Mouse (Mus musculus) forebrain, embryonic 16.5 days (tissue): ENCODE data around the gene 4930556J24Rik. TPM values are rescaled to one million over a fixed set of nuclear protein-coding genes. Genes with fewer than 3 reads are reported as not detected.
A peak's percentile ranks its signal among the peaks of the same experiment; 100 is the strongest.

Experiments used
- ATAC-seq: fragments of 200-750 bp; cut with Nextera tagmentation; 2 replicates; pipeline ENCODE4 v1.8.0; 2017; ENCODE audit warnings: mild to moderate bottlenecking, moderate library complexity
- H3K27ac ChIP-seq: fragments of 300-500 bp; sonication (generic); 2 replicates; pipeline ENCODE4 v1.5.1; 2014; ENCODE audit warnings: low read length, control low read depth
- H3K27me3 ChIP-seq: fragments of 300-500 bp; sonication (generic); replicated peaks from 2 replicates; pipeline ENCODE4 v1.6.1; 2014; ENCODE audit warnings: low read length; ENCODE audit not compliant: control insufficient read depth, insufficient read depth
- H3K36me3 ChIP-seq: fragments of 300-500 bp; sonication (generic); 2 replicates; pipeline ENCODE4 v1.6.1; 2014; ENCODE audit not compliant: control insufficient read depth, insufficient read depth
- H3K4me1 ChIP-seq: fragments of 300-500 bp; sonication (generic); replicated peaks from 2 replicates; pipeline ENCODE4 v1.6.1; 2014; ENCODE audit warnings: low read length; ENCODE audit not compliant: control insufficient read depth, insufficient read depth
- H3K4me2 ChIP-seq: fragments of 300-500 bp; sonication (generic); 2 replicates; pipeline ENCODE4 v1.6.1; 2014; ENCODE audit warnings: mild to moderate bottlenecking, low read length, control low read depth
- H3K4me3 ChIP-seq: fragments of 300-500 bp; sonication (generic); replicated peaks from 2 replicates; pipeline ENCODE4 v1.5.1; 2014; ENCODE audit warnings: mild to moderate bottlenecking, low read length, control low read depth
- H3K9ac ChIP-seq: fragments of 300-500 bp; sonication (generic); replicated peaks from 2 replicates; pipeline ENCODE4 v1.6.1; 2014; ENCODE audit warnings: low read depth, low read length, control low read depth
- H3K9me3 ChIP-seq: fragments of 300-500 bp; sonication (generic); 2 replicates; pipeline ENCODE4 v1.6.1; 2016; ENCODE audit warnings: low read length; ENCODE audit not compliant: control insufficient read depth
- WGBS: fragments of 180-500 bp; shearing (Covaris S2); extraction: QIAGEN DNeasy Blood & Tissue Kit; methylation state at CpG from one replicate; pipeline ENCODE4 v1.1.7; 2014; 5-methylcytosine and 5-hydroxymethylcytosine counted together
- polyA plus RNA-seq: library from polyadenylated mRNA; unstranded; fragments of >200 nt; fragmentation: Nextera tagmentation; extraction: Ambion mirVana; gene quantifications from 2 replicates; pipeline ENCODE4 v1.2.1, GENCODE M21; 2015

4930556J24Rik gene
- polyA plus RNA-seq, 1 experiment from 2014 or later, result 0.30 TPM

GRCm38 (mm10) chr11:3997978-3998720 is 21.6 kb upstream of the 4930556J24Rik start:
- 6% methylated on average over 66 of the region's 66 CpGs for WGBS
- H3K36me3 ChIP-seq, result no peaks in the 10 kb centered on the region
- ATAC-seq, result no peak
- H3K4me2 ChIP-seq, result peak overlapping the region; percentile 25
- H3K4me3 ChIP-seq, result peak overlapping the region; percentile 18
- no peak overlapping the region for H3K27ac ChIP-seq
- H3K9me3 ChIP-seq, result no peaks in the 10 kb centered on the region
- peaks cover 26% of the 10 kb centered on the region for H3K27me3 ChIP-seq
- H3K9ac ChIP-seq, result no peak overlapping the region
- H3K4me1 ChIP-seq, result 0 out of 2 replicates have a peak, but pooled peaks cover 3% of the 10 kb centered on the region

- no peak overlapping the region for H3K4me2 ChIP-seq
- H3K27ac ChIP-seq, result no peak overlapping the region
- WGBS, result 90% methylated on average over 3 of the region's 3 CpGs
- no peaks in the 10 kb centered on the region for H3K9me3 ChIP-seq
- peaks cover 26% of the 10 kb centered on the region for H3K27me3 ChIP-seq
- H3K36me3 ChIP-seq, result no peaks in the 10 kb centered on the region
- no peak overlapping the region for H3K9ac ChIP-seq
- no peak for ATAC-seq
- 0 out of 2 replicates have a peak, but pooled peaks cover 3% of the 10 kb centered on the region for H3K4me1 ChIP-seq
- no peak overlapping the region for H3K4me3 ChIP-seq
These were observed 20.3 kb upstream of the 4930556J24Rik start for GRCm38 (mm10) chr11:3996840-3997239.

GRCm38 (mm10) chr11:3995511-3995910 is 18.9 kb upstream of the 4930556J24Rik start:
- Histone ChIP-seq H3K4me2 (no peak overlapping the region), H3K27me3 (peaks cover 26% of the 10 kb centered on the region), H3K4me1 (0 out of 2 replicates have a peak, but pooled peaks cover 3% of the 10 kb centered on the region), H3K9me3 (no peaks in the 10 kb centered on the region), H3K36me3 (no peaks in the 10 kb centered on the region), H3K27ac (no peak overlapping the region), H3K9ac (no peak overlapping the region), H3K4me3 (no peak overlapping the region)
- 89% methylated on average over 5 of the region's 5 CpGs for WGBS
- ATAC-seq, result no peak

- ATAC-seq, result no peak
- Histone ChIP-seq H3K27ac (no peak overlapping the region), H3K4me3 (no peak overlapping the region), H3K9me3 (no peaks in the 10 kb centered on the region), H3K36me3 (no peaks in the 10 kb centered on the region), H3K4me2 (no peak overlapping the region), H3K9ac (no peak overlapping the region), H3K27me3 (peaks cover 19% of the 10 kb centered on the region), H3K4me1 (0 out of 2 replicates have a peak, but pooled peaks cover 3% of the 10 kb centered on the region)
- 79% methylated on average over 6 of the region's 6 CpGs for WGBS
These were observed 17.3 kb upstream of the 4930556J24Rik start for GRCm38 (mm10) chr11:3993914-3994313.

GRCm38 (mm10) chr11:3993132-3993531 is 16.6 kb upstream of the 4930556J24Rik start:
- Histone ChIP-seq H3K9me3 (no peaks in the 10 kb centered on the region), H3K4me2 (no peak overlapping the region), H3K27ac (no peak overlapping the region), H3K4me3 (no peak overlapping the region), H3K36me3 (no peaks in the 10 kb centered on the region), H3K27me3 (peaks cover 12% of the 10 kb centered on the region), H3K4me1 (no peaks in the 10 kb centered on the region), H3K9ac (no peak overlapping the region)
- ATAC-seq, result no peak
- WGBS, result 80% methylated on average over 6 of the region's 6 CpGs

- no peaks in the 10 kb centered on the region for H3K27me3 ChIP-seq
- H3K4me2 ChIP-seq, result no peak overlapping the region
- H3K4me3 ChIP-seq, result no peak overlapping the region
- H3K4me1 ChIP-seq, result no peaks in the 10 kb centered on the region
- H3K9ac ChIP-seq, result no peak overlapping the region
- no peaks in the 10 kb centered on the region for H3K9me3 ChIP-seq
- no peaks in the 10 kb centered on the region for H3K36me3 ChIP-seq
- WGBS, result 36% methylated on average over 3 of the region's 3 CpGs
- no peak for ATAC-seq
- H3K27ac ChIP-seq, result no peak overlapping the region
These were observed 13.2 kb upstream of the 4930556J24Rik start for GRCm38 (mm10) chr11:3989748-3990147.

- no peak overlapping the region for H3K27ac ChIP-seq
These were observed 7.5 kb upstream of the 4930556J24Rik start for GRCm38 (mm10) chr11:3983863-3984745.

GRCm38 (mm10) chr11:3983291-3983862 is 6.8 kb upstream of the 4930556J24Rik start, which contains the start of gene Gal3st1:
TSS of gene Gal3st1 (plus strand) at chr11:3983636.
- WGBS, result 0% methylated on average over 8 of the region's 37 CpGs
- Histone ChIP-seq H3K36me3 (peaks cover 11% of the 10 kb centered on the region), H3K4me1 (peaks cover 7% of the 10 kb centered on the region), H3K4me3 (peak within 1 kb of the TSS; percentile 40), H3K27ac (no peak within 1 kb of the TSS), H3K4me2 (peak within 1 kb of the TSS; percentile 59), H3K9ac (peak within 1 kb of the TSS; percentile 57), H3K27me3 (0 out of 2 replicates have a peak, but pooled peaks cover 3% of the 10 kb centered on the region), H3K9me3 (no peaks in the 10 kb centered on the region)
- peak; percentile 52; the same call in 1 of the 2 replicates for ATAC-seq

More at GRCm38 (mm10) chr11:3983863-3984745, 7.5 kb upstream of the 4930556J24Rik start:
- peak overlapping the region; percentile 40 for H3K4me3 ChIP-seq
- peaks cover 8% of the 10 kb centered on the region for H3K36me3 ChIP-seq
- H3K27me3 ChIP-seq, result 0 out of 2 replicates have a peak, but pooled peaks cover 3% of the 10 kb centered on the region
- no peaks in the 10 kb centered on the region for H3K9me3 ChIP-seq
- peak; percentile 40; the same call in 1 of the 2 replicates for ATAC-seq
- 8% methylated on average over 15 of the region's 15 CpGs for WGBS
- peak overlapping the region; percentile 57 for H3K9ac ChIP-seq
- peaks cover 7% of the 10 kb centered on the region for H3K4me1 ChIP-seq
- H3K4me2 ChIP-seq, result peak overlapping the region; percentile 59
